Mouse (Mus musculus) regulatory T cell (primary cell): Measurements from ENCODE around the gene Fam171a2.

Experiments used
- in situ Hi-C: fragments of 300-600 bp; cut with MboI, MseI; formaldehyde crosslinking; loops from one replicate; pipeline ENCODE4 v1.15.1; 2025; ENCODE audit warnings: high pct_unique_total_duplicates

The Fam171a2 gene

DNA sequence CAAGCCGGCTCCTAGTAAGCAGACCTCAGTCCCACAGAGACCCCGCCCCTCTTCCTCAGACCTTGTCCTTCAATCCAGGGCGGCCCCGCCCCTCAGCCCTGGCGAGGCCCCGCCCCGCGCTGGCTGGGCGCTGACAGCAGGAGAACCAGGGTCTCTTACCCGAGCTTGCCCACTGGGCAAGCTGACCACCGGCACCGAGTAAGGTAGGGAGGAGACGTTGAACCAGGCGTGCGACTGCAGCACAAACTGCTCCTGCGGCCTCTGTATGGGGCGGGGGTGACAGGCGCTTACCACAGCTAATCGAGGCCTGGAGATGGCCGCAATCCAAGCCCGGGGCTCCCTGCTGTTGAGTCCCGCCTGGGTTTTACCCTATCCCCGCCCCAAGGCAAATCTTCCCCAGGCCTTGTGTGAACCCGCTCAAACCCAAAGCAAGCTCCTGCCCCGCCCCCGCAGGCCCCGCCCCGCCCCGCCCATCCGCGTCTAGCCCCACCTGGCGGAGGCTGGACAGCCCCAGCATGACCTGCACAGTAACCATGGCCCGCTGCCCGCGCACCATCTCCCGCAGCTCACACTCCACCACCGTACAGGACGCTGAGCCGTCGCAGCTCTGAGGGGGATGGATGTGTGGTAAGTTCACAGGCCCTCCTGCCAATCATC is 8.4 kb upstream of the Fam171a2 start:
- in situ Hi-C loops = loop anchor here (10.0 kb wide), 1 partner anchor 1201 kb away; the partner anchor contains the start of gene Vps25

GRCm38 (mm10) chr11:102453131-102453530 is 5.6 kb upstream of the Fam171a2 start:
- in situ Hi-C loops = loop anchor here (10.0 kb wide), 1 partner anchor 1198 kb away; the partner anchor contains the start of gene Vps25

DNA sequence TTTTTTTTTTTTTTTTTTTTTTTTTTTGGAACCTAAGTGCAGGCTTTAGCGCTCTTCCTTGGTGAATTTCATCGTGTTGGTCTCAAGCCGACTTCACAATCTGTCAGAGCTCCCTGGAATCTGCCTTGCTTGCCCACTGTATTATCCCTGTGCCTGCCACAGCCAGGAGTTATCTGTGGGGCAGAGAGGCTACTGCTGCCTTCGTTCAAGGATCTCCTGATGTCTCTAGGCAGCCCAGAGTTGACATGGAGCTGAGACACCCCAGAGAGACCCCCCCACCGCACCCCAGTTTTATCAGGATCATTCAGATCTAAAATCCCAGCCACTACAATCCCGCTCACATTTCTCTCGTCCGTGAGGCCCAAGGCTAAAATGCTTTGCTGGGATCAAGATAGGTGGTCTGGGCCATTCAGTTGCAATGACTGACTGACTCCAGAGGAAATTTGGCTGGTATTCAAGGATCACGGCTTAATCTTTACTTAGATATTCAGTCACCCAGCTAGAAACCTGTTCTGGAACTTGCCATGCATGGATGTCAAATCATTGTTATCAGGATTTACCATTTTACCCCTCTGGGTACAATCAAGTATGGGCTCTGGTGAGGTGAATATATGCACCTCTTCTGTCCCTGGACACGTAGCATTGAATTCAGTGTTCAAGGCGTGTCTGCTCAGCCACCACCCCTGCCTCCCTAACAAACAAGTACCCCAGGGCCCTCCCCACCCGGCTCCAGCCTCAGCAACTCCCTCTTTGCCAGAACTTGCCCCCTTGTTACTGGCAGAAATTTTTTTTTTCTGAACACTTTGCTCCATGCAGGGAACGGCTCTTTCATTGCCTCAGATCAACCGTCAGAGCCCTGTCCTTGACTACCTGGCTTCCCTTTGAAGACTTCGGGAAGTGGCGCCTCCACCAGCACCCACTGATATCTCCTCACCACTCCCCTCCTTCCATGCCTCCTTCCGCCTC is 1.8 kb upstream of the Fam171a2 start:
- in situ Hi-C loops = loop anchor here (10.0 kb wide), 1 partner anchor 1195 kb away; the partner anchor contains the start of gene Vps25

GRCm38 (mm10) chr11:102448327-102448726 is 845 bp upstream of the Fam171a2 start:
- in situ Hi-C loops = no loop called here

DNA sequence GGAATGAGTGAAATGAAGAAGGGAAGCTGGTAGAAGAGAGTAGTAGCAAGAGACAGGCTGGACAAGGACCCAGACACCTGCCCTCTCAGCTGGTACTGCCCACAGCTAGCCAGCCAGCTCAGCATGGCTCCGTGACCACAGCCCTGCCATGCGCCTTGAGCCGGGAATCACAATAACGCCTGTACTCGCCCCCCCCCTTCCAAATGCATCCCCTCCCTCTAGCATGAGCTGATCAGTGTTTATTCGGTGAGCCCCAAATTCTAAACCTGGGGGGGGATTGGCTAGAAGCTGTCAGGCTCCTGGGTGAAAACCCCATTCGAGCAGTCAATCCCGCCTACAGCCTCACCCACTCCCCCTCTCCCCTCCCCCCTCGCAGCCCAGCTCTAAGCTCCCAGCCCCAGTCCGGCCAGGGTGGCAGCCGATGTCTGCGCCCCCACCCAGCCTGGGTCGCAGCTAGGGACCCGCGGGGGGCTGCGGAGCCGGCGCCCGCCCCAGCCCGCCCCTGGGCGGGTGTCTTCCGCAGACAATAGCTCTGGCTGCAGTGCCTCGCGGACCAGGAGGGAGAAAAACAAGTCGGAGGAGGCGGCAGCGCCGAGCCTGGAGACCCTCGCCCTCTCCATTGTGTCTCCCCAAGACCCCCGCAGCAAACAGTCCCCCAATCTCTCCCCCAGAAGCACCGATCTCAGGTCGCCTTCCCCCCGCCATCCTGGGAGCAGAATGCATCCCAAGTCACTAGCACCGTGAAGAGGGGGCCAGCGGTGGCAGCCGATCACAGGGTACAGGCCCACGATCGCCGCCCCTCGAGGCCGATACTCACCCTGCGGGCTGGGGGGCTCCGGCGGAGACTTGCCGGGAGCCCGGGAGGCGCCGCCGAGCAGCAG is 661 bp downstream of the Fam171a2 start:
- in situ Hi-C loops = no loop called here

DNA sequence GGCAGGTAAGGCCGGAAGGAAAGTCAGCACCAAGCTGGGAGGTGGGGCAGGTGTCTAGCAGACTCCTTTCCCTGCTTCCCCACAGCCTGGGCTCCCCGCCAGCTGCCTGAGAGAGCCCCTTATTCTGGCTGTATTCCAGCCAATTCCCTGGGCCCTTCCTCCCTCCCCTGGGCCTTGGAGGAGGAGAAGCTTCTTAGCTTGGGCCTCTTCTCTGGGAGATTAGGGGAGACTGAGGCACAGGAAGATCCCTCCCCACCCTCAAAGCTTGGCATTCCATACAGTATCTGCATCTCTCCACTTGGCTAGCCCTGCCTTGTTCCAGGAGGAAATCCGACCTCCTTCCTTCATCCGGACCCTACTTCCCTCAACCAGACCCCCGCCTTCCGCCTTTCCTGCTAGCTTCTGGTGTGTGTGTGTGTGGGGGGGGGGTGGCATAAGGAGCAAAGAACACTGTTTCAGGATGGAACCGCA is 1.6 kb downstream of the Fam171a2 start:
- in situ Hi-C loops = no loop called here

- in situ Hi-C loops = no loop called here
Measured at GRCm38 (mm10) chr11:102445264-102445890, 2.1 kb downstream of the Fam171a2 start.

GRCm38 (mm10) chr11:102444781-102445180 is 2.7 kb downstream of the Fam171a2 start:
- in situ Hi-C loops = no loop called here

DNA sequence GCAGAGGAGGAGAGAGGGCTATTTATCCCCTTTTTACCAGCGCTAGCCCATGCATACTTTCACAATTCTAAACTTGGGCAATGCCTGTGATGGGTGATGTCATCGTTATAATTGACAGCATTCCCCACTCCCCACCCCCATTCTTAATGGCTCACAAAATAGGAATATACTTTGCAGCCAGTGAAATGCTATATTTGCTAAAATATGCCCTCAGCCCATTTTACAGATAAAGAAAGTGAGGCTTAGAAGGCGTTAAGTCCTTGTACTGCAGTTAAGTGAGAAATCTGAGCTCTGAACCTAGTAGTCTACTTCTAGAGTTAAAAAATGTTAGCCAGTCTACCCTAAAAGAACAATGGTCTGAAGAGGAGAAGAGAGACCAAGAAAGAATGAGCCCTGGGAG is 3.2 kb downstream of the Fam171a2 start:
- in situ Hi-C loops = no loop called here

DNA sequence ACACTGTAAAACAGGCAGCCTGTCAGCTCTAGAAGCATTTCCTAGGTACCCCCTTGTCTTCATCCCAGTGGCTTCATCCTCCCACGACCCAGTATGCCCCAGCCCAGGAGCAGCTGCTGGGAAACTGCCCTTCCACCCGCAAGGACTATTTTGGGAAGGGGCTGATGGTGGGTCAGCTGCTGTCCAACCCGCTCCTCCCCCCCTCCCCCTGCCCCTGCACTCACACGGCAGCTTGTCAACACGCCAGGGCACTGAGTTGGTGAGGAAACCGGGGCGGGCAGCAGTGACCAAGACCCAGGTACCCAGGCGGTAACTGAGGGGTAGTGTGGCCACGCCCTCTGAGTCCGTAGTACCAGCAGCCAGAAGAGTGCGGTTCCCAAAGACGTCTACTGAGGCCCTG is 3.7 kb downstream of the Fam171a2 start:
- in situ Hi-C loops = no loop called here

DNA sequence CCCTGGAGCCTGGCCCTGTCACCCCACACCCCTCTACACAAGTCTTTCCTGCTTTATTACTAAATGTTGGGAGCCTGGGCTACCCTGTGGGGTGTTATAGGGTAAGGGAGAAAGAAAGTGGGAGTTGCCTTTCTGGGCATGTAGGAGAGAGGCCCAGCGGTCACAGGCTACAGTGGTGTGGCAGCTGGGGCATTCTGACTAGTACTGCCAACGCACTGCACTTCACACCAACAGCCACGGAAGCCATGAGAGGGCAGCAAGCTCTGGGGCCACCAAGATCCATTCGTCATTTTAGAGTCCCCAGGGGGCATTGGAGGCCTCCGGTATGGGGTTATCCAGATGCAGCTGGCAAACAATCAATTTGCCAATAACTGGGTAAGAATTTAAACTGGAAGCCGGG is 5.4 kb downstream of the Fam171a2 start:
- in situ Hi-C loops = no loop called here

- in situ Hi-C loops = no loop called here
Measured at GRCm38 (mm10) chr11:102441434-102441833, 6.0 kb downstream of the Fam171a2 start.

- in situ Hi-C loops = no loop called here
Measured at GRCm38 (mm10) chr11:102440255-102440654, 7.2 kb downstream of the Fam171a2 start.

- in situ Hi-C loops = no loop called here
Measured at GRCm38 (mm10) chr11:102439093-102440082, 8.1 kb downstream of the Fam171a2 start.

DNA sequence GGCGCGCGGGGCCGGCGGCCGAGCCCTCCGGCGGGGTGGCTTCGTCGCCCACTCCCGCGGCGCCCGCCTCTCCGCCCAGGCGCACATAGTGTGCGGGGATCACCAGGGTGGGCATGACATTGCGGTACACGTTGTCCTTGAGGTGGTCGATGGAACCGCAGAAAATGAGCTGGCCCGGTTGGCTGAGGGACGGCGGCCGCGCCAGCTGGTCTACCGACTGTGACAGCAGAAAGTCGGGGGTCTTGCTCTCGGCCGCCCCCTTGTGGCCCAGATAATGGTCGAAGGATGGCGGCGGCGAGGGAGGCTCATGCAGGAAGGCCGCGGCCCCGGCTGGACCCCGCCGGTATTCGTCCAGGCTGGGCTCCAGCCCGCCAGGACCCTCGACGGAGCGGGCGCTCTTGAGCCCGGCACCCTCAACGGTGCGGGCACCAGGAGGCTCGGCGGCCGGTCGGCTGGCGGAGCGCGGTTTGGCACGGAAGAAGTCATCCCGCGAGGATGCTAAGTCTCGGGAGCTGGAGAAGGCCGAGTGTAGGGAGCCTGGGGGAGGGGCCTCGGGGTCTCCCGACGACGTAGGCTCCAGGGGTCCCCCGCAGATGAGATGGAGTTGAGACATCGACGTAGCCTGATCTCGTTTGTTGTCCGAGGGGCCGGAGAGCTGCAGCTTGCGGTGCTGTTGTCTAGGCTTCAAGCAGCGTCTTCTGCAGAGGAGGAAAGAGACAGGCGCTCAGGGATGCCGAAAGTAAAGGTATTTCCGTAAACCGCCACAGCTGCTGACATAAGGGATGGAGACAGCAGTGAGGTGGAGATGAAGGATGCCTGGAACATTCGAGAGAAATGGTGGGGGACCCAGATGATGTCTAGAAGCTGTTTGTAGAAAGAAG is 9.0 kb downstream of the Fam171a2 start:
- in situ Hi-C loops = no loop called here

- in situ Hi-C loops = no loop called here
Measured at GRCm38 (mm10) chr11:102437120-102438061, 10.1 kb downstream of the Fam171a2 start.

DNA sequence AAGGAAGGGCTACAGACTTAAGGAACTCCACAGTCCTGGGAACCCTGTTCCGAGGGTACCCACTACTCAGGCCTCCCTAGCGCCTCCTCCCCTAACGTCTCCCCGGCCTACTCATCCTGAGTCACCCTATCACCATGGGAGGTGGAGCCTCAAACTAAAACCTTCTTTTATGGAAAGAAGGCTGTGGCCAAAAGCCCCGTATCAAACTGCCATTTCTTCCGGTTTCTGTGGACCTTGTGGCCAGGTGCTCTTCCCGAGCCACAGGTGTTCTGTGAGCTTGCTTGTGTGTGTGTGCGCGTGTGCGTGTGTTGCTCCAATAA is 11.1 kb downstream of the Fam171a2 start:
- in situ Hi-C loops = no loop called here
